7 mouse cellular contexts compared by ENCODE assay signal in genomic region chr10:115361840-115362622, GRCm38 (mm10). TPM values are rescaled to one million over a fixed set of nuclear protein-coding genes. Genes with fewer than 3 reads are reported as not detected.
DNase-seq lines count a peak whose midpoint lies in the region; ATAC-seq lines count a peak whose summit lies in the region.

Gene Tmem19 (minus strand): TSS chr10:115362501.

- DNase-seq in adrenal gland, postnatal 14 days: peak; percentile 99
- peak; percentile 98 for DNase-seq in embryonic facial prominence, embryonic 11.5 days (ENCODE audit: low spot score)
- peak; percentile 100 for DNase-seq in heart, adult 11 months
- DNase-seq in kidney, adult 18-20 months: peak; percentile 95
- DNase-seq in limb, embryonic 11.5 days (ENCODE audit: low spot score): peak; percentile 97
- peak; percentile 99 for DNase-seq in midbrain, embryonic 14.5 days
- peak; percentile 91 to 93 for DNase-seq in spleen, adult 18-20 months

- H3K27ac ChIP-seq in embryonic facial prominence, embryonic 11.5 days (replicated peaks; ENCODE audit: low read depth, low read length): peak within 1 kb of the TSS; percentile 91
- peak within 1 kb of the TSS; percentile 88 for H3K27ac ChIP-seq in limb, embryonic 11.5 days (replicated peaks; ENCODE audit: low read depth, low read length)
- peak within 1 kb of the TSS; percentile 95 for H3K27ac ChIP-seq in midbrain, embryonic 14.5 days (replicated peaks; ENCODE audit: low read depth, low read length)

- H3K9ac ChIP-seq in embryonic facial prominence, embryonic 11.5 days (replicated peaks; ENCODE audit: low read length): peak within 1 kb of the TSS; percentile 62
- peak within 1 kb of the TSS; percentile 61 for H3K9ac ChIP-seq in limb, embryonic 11.5 days (ENCODE audit: low read length)
- H3K9ac ChIP-seq in midbrain, embryonic 14.5 days (replicated peaks; ENCODE audit: low read length): peak within 1 kb of the TSS; percentile 60

- H3K4me1 ChIP-seq in embryonic facial prominence, embryonic 11.5 days (ENCODE audit: control insufficient read depth, insufficient read depth, low read length): no peaks in the 10 kb centered on the region
- no peaks in the 10 kb centered on the region for H3K4me1 ChIP-seq in limb, embryonic 11.5 days (ENCODE audit: control insufficient read depth, insufficient read depth, low read length)
- H3K4me1 ChIP-seq in midbrain, embryonic 14.5 days (ENCODE audit: control insufficient read depth, insufficient read depth, low read length): peaks cover 20% of the 10 kb centered on the region

- WGBS in embryonic facial prominence, embryonic 11.5 days: under 1% methylated on average over 47 of the region's 58 CpGs
- under 1% methylated on average over 50 of the region's 58 CpGs for WGBS in limb, embryonic 11.5 days
- WGBS in midbrain, embryonic 14.5 days: under 1% methylated on average over 44 of the region's 58 CpGs

- no peaks in the 10 kb centered on the region for H3K9me3 ChIP-seq in embryonic facial prominence, embryonic 11.5 days (replicated peaks; ENCODE audit: control insufficient read depth, low read length)
- no peaks in the 10 kb centered on the region for H3K9me3 ChIP-seq in limb, embryonic 11.5 days (ENCODE audit: control insufficient read depth, low read length)
- H3K9me3 ChIP-seq in midbrain, embryonic 14.5 days (ENCODE audit: control insufficient read depth, low read length): no peaks in the 10 kb centered on the region

- ATAC-seq in embryonic facial prominence, embryonic 11.5 days (replicated peaks; ENCODE audit: insufficient number of reproducible peaks, low FRiP score, low TSS enrichment, low read depth): peak; percentile 99
- ATAC-seq in limb, embryonic 11.5 days (ENCODE audit: insufficient number of reproducible peaks, low FRiP score, low TSS enrichment, low read depth): peak; percentile 99
- ATAC-seq in midbrain, embryonic 14.5 days (ENCODE audit: low FRiP score, low TSS enrichment): peak; percentile 99

- H3K27me3 ChIP-seq in embryonic facial prominence, embryonic 11.5 days (ENCODE audit: control insufficient read depth, insufficient read depth, low read length): no peaks in the 10 kb centered on the region
- no peaks in the 10 kb centered on the region for H3K27me3 ChIP-seq in limb, embryonic 11.5 days (ENCODE audit: control insufficient read depth, insufficient read depth, low read length)
- no peaks in the 10 kb centered on the region for H3K27me3 ChIP-seq in midbrain, embryonic 14.5 days (ENCODE audit: control insufficient read depth, insufficient read depth, low read length)

- peak within 1 kb of the TSS; percentile 47 for H3K4me3 ChIP-seq in embryonic facial prominence, embryonic 11.5 days (ENCODE audit: low read depth, low read length)
- H3K4me3 ChIP-seq in limb, embryonic 11.5 days (ENCODE audit: low read depth, low read length): peak within 1 kb of the TSS; percentile 56
- peak within 1 kb of the TSS; percentile 63 for H3K4me3 ChIP-seq in midbrain, embryonic 14.5 days (replicated peaks; ENCODE audit: low read depth, low read length)

- no peaks in the 10 kb centered on the region for H3K36me3 ChIP-seq in embryonic facial prominence, embryonic 11.5 days (replicated peaks; ENCODE audit: control insufficient read depth, insufficient read depth, low read depth, low read length)
- no peaks in the 10 kb centered on the region for H3K36me3 ChIP-seq in limb, embryonic 11.5 days (ENCODE audit: control insufficient read depth, insufficient read depth, low read length)
- peaks cover 4% of the 10 kb centered on the region for H3K36me3 ChIP-seq in midbrain, embryonic 14.5 days (ENCODE audit: control insufficient read depth, insufficient read depth, low read length)

- H3K4me2 ChIP-seq in embryonic facial prominence, embryonic 11.5 days (ENCODE audit: low read depth, low read length): peak within 1 kb of the TSS; percentile 62
- peak within 1 kb of the TSS; percentile 60 for H3K4me2 ChIP-seq in limb, embryonic 11.5 days (ENCODE audit: low read depth, severe bottlenecking)
- H3K4me2 ChIP-seq in midbrain, embryonic 14.5 days (ENCODE audit: low read length): peak within 1 kb of the TSS; percentile 63

RNA-seq across cellular contexts. Expression of gene Tmem19, which starts in this region (rescaled TPM):
- total RNA-seq in adrenal gland, postnatal 14 days (2021): 23.0 and 27.5 TPM in 2 replicates
- 25.3 and 36.4 TPM in 2 replicates for polyA plus RNA-seq in embryonic facial prominence, embryonic 11.5 days (2014; fragmentation: Nextera tagmentation; extraction: Ambion mirVana)
- polyA plus RNA-seq in limb, embryonic 11.5 days (2014; fragmentation: Nextera tagmentation; extraction: Ambion mirVana): 25.8 and 28.2 TPM in 2 replicates
- 32.5 and 43.3 TPM in 2 replicates for polyA plus RNA-seq in midbrain, embryonic 14.5 days (2014; fragmentation: Nextera tagmentation; extraction: Ambion mirVana)

Comparison
In these comparisons a context has a peak if more than half of its experiments do, and no peak if none do; other contexts are left out.
1. Peak in every context shown above with its lines: DNase-seq, ATAC-seq, H3K4me3 ChIP-seq and H3K27ac ChIP-seq.